Mouse (Mus musculus) neural tube, embryonic 11.5 days (tissue): ENCODE data around the gene Eif4h. TPM values are rescaled to one million over a fixed set of nuclear protein-coding genes. Genes with fewer than 3 reads are reported as not detected.

Source experiments
- ATAC-seq: fragments of 200-750 bp; cut with Nextera tagmentation; 2 replicates; pipeline ENCODE4 v1.8.0; 2017; ENCODE audit warnings: moderate number of reproducible peaks, mild to moderate bottlenecking, moderate TSS enrichment, moderate library complexity; ENCODE audit not compliant: insufficient read depth, low FRiP score, low TSS enrichment
- DNase-seq: peaks from one replicate; pipeline ENCODE4 v3.0.0-alpha.2; 2015; ENCODE audit warnings: low spot score
- H3K27ac ChIP-seq: fragments of 300-500 bp; sonication (generic); 2 replicates; pipeline ENCODE4 v1.5.1; 2014; ENCODE audit warnings: low read depth, mild to moderate bottlenecking, low read length
- H3K27me3 ChIP-seq: fragments of 300-500 bp; sonication (generic); 2 replicates; pipeline ENCODE4 v1.6.1; 2014; ENCODE audit warnings: mild to moderate bottlenecking, low read length, mixed read lengths; ENCODE audit not compliant: control insufficient read depth, insufficient read depth
- H3K36me3 ChIP-seq: fragments of 300-500 bp; sonication (generic); 2 replicates; pipeline ENCODE4 v1.6.1; 2014; ENCODE audit warnings: mild to moderate bottlenecking, low read length, moderate library complexity, mixed read lengths; ENCODE audit not compliant: control insufficient read depth, insufficient read depth
- H3K4me1 ChIP-seq: fragments of 300-500 bp; sonication (generic); 2 replicates; pipeline ENCODE4 v1.6.1; 2014; ENCODE audit warnings: low read length, mixed read lengths; ENCODE audit not compliant: control insufficient read depth, insufficient read depth
- H3K4me2 ChIP-seq: fragments of 300-500 bp; sonication (generic); 2 replicates; pipeline ENCODE4 v1.6.1; 2014; ENCODE audit warnings: low read depth, mild to moderate bottlenecking, moderate library complexity
- H3K4me3 ChIP-seq: fragments of 300-500 bp; sonication (generic); 2 replicates; pipeline ENCODE4 v1.5.1; 2014; ENCODE audit warnings: low read depth, low read length
- H3K9ac ChIP-seq: fragments of 300-500 bp; sonication (generic); 2 replicates; pipeline ENCODE4 v1.6.1; 2014; ENCODE audit warnings: mild to moderate bottlenecking, low read length
- H3K9me3 ChIP-seq: fragments of 300-500 bp; sonication (generic); 2 replicates; pipeline ENCODE4 v1.6.1; 2016; ENCODE audit warnings: low read length; ENCODE audit not compliant: control insufficient read depth
- WGBS: fragments of 180-500 bp; shearing (Covaris S2); extraction: QIAGEN DNeasy Blood & Tissue Kit; methylation state at CpG from one replicate; pipeline ENCODE4 v1.1.7; 2014; 5-methylcytosine and 5-hydroxymethylcytosine counted together
- polyA plus RNA-seq: library from polyadenylated mRNA; unstranded; fragments of >200 nt; fragmentation: Nextera tagmentation; extraction: Ambion mirVana; gene quantifications from 2 replicates; pipeline ENCODE4 v1.2.1, GENCODE M21; 2014

The Eif4h gene
- 457 and 469 TPM in 2 replicates for polyA plus RNA-seq

DNA sequence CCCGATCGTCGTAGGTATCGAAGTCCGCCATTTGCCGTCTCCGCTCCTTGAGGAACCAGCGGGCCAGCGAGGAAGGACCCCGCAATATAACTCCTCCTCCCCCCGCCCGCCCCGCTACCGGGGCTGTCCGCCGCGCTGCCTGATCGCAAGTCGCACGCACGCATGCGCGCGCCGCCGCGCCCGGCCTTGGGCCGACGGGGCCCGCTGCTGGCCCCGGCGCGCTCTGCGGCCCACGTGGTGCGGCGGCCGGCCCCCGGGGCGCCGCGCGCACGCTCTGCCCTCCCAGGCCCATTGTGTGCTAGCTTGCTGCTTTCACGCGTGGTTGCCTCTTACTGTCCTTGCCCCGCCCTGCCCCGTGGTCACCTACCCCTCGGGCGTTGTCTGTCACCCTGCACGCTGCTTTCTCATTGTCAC lies at the start of gene Eif4h:
Gene Eif4h, minus strand, starts transcription at position 222 of the 414 bp plus-strand sequence.
- DNase-seq (peak; percentile 99), ATAC-seq (peak; percentile 93)
- peak within 1 kb of the TSS; percentile 87 for H3K27ac ChIP-seq
- peak within 1 kb of the TSS; percentile 79 for H3K4me2 ChIP-seq
- peak within 1 kb of the TSS; percentile 84 for H3K4me3 ChIP-seq
- no peaks in the 10 kb centered on the region for H3K9me3 ChIP-seq
- peak within 1 kb of the TSS; percentile 91 for H3K9ac ChIP-seq
- under 1% methylated on average over 46 of the region's 52 CpGs for WGBS
- peaks cover 3% of the 10 kb centered on the region; the same call in 1 of the 2 replicates for H3K4me1 ChIP-seq
- peaks cover 4% of the 10 kb centered on the region; the same call in 1 of the 2 replicates for H3K36me3 ChIP-seq
- no peaks in the 10 kb centered on the region for H3K27me3 ChIP-seq

DNA sequence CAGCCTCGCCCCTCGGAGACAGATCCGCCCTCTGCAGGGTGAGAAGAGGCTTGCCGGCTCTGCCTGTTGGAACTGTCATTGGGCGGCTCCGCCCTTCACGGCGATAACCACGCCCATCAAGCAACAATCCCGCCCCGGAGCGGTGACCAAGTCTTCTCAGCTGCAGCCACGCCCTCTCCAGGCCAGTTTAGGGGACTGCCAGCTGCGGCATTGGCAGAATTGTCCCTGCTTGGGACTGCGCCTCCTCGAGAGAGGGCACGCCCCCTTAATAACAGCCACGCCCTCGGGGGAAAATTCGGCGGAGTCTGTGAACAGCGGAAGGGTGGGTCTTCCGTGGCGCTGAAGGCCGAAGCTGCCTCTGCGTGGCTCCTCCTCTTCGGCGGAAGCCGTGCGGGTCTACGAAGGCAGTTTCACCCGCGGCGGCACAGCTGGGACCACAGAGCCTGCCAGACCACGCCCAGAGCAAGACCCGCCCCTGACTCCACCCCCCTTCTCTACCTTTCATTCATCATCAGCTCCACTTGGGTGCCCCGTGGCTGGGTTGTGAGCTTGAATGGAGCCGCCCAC lies 49.5 kb upstream of the Eif4h start:
- Histone ChIP-seq H3K36me3 (no peaks in the 10 kb centered on the region), H3K27ac (peak overlapping the region; percentile 17), H3K4me3 (peak overlapping the region; percentile 80), H3K4me1 (0 out of 2 replicates have a peak, but pooled peaks cover 7% of the 10 kb centered on the region), H3K4me2 (peak overlapping the region; percentile 84), H3K9me3 (no peaks in the 10 kb centered on the region), H3K9ac (no peak overlapping the region), H3K27me3 (no peaks in the 10 kb centered on the region)
- WGBS = 0% methylated on average over 38 of the region's 38 CpGs
- DNase-seq (peak; percentile 100), ATAC-seq (peak; percentile 97)

DNA sequence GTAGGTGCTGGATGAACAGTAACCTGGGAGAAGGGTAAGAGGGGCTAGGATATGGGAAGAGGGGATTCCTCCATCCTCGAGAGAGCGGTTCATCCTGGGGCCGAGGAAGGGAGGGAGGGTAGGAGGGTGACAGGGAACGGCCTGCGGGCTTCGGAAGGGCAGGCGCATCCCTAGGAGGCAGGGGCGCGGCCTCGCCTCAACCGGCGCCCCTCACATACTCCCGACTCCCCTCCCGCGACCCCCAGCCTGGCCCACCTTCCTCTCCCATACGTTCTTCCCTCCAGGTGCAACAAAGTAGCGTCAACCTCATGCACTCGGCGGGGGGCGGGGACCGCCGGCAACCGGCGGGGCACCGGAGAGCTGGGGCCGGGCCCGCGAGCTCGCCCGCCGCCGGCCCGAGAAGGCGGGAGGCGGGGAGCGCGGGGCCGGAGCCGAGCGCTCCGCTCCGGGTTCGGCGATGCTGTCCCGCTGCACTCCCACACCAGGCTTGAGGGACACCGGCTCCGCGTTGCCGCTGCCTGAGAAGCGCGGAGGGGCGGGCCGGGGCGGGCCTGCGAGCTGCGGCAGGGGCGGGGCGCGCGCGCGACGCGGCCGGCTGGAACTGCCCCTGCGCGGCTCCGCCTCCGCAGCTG lies 48.9 kb upstream of the Eif4h start, which contains the start of gene Limk1:
Gene Limk1, minus strand, starts transcription at position 513 of the 632 bp plus-strand sequence.
- ATAC-seq = peak; percentile 29; the same call in 1 of the 2 replicates
- Histone ChIP-seq H3K4me3 (peak within 1 kb of the TSS; percentile 80), H3K36me3 (no peaks in the 10 kb centered on the region), H3K4me1 (0 out of 2 replicates have a peak, but pooled peaks cover 7% of the 10 kb centered on the region), H3K27ac (peak within 1 kb of the TSS; percentile 73), H3K27me3 (no peaks in the 10 kb centered on the region), H3K9ac (peak within 1 kb of the TSS; percentile 80), H3K9me3 (no peaks in the 10 kb centered on the region), H3K4me2 (peak within 1 kb of the TSS; percentile 84)
- peak; percentile 59 for DNase-seq
- under 1% methylated on average over 44 of the region's 69 CpGs for WGBS

DNA sequence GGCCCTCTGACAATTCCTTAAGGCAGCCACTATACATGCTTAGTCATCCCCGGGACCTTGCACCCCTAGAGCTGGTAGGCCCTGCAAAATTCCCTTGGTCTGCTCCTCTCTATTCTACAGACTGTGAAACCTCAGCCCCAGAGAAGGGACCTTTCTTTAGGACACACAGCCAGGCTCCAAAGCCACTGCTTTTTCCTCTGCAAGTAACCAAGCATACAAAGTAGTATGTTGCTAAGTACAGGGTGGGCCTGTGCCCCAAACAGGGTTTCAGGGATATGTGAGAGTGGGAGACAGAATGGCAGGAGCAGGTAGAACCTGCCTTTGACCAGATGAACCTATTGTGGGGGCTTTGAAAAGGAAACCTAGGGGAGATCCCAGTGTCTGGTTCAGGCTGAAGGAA lies 47.9 kb upstream of the Eif4h start:
- Histone ChIP-seq H3K4me3 (peak overlapping the region; percentile 80), H3K27me3 (no peaks in the 10 kb centered on the region), H3K4me2 (peak overlapping the region; percentile 84), H3K27ac (no peak overlapping the region), H3K4me1 (0 out of 2 replicates have a peak, but pooled peaks cover 7% of the 10 kb centered on the region), H3K9ac (peak overlapping the region; percentile 80), H3K36me3 (no peaks in the 10 kb centered on the region), H3K9me3 (no peaks in the 10 kb centered on the region)
- DNase-seq (no peak), ATAC-seq (no peak)
- WGBS = 81% methylated on average over 1 of the region's 1 CpGs

DNA sequence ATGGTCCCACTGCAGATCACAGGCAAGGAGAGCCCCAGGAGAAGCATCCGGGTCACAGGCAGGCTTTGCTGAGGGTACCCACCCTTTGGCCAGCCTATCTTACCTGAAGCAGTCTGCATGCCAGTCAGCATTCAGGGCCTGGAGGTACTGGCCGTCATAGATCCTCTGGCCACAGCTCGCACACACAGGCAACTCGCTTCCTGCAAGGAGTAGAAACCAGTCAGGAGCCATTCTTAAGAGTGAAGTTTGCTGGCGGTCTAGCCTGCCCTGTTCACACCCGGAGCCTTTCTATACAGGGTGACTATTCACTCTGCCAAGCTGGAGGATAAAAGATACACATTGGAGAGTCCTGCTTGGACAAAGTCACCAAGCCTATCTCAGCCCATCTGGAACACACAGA lies 47.3 kb upstream of the Eif4h start:
- no peak overlapping the region for H3K9ac ChIP-seq
- no peaks in the 10 kb centered on the region for H3K36me3 ChIP-seq
- H3K9me3 ChIP-seq = no peaks in the 10 kb centered on the region
- no peak overlapping the region for H3K27ac ChIP-seq
- 89% methylated on average over 6 of the region's 6 CpGs for WGBS
- H3K27me3 ChIP-seq = no peaks in the 10 kb centered on the region
- 0 out of 2 replicates have a peak, but pooled peaks cover 7% of the 10 kb centered on the region for H3K4me1 ChIP-seq
- DNase-seq (no peak), ATAC-seq (no peak)
- no peak overlapping the region for H3K4me3 ChIP-seq
- no peak overlapping the region for H3K4me2 ChIP-seq

DNA sequence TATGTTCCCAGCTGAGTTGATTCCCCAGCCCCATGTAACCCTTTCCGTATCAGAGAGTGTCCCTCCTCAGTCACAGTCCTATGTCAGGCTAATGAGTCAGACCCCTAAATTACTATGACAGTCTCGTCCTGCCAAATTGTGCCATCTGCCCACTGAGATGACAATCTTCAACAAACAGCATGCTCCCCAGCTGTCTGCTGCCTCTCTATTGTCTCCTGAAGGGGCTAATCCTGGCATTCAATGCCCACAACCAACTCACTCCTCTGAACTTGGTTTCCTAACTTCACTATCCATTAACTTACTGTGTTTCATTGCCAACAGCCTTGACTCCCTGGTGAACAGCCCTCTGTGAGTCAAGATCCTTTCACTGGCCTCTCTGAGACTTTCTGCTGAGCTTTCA lies 45.1 kb upstream of the Eif4h start:
- Histone ChIP-seq H3K4me3 (no peak overlapping the region), H3K4me1 (0 out of 2 replicates have a peak, but pooled peaks cover 7% of the 10 kb centered on the region), H3K36me3 (no peaks in the 10 kb centered on the region), H3K27ac (no peak overlapping the region), H3K4me2 (no peak overlapping the region), H3K9ac (no peak overlapping the region), H3K9me3 (no peaks in the 10 kb centered on the region), H3K27me3 (no peaks in the 10 kb centered on the region)
- WGBS = 76% methylated on average over 2 of the region's 2 CpGs
- no peak for DNase-seq
- no peak for ATAC-seq

DNA sequence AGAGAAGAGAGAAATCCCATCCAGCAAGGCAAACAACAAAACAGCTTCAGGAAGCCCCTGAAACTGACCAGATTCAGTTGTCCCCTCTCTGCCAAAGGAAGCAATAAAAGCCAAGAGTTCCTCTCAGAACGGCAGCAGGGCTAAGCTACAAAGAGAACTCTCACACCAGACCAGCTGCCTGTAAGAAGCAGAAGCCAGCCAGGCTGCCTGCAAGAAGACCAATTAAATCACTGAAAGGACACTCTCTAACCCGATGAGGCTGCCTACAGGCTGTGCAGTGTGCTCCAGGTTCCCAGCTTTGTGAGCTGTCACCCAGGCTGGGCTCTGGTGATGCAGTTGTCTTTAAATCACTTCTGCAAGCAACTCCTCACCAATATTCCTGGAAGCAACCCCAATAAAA lies 44.5 kb upstream of the Eif4h start:
- ATAC-seq = no peak
- DNase-seq = no peak
- WGBS = 41% methylated on average over 2 of the region's 2 CpGs

DNA sequence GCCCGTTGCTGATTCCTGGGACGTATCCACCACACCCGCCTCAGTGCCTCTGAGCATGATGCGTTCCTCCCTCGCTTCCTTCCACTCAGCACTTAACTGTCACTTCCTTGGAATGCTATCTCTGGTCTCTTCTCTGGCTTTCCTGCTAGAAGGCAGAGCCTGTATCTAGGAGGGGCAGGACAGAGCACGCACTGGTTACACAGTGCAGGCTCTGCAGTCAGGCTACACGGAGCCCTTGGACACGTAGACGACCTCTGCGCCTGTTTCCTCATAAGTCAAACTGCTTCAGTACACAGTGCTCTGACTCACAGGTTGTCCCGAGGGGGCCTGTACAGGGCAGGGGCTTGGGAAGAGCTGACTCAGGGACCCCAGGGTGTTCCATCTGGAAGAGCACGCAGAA lies 40.9 kb upstream of the Eif4h start:
- DNase-seq = no peak
- Histone ChIP-seq H3K27me3 (no peaks in the 10 kb centered on the region), H3K4me2 (no peak overlapping the region), H3K36me3 (no peaks in the 10 kb centered on the region; the same call in 1 of the 2 replicates), H3K27ac (no peak overlapping the region), H3K4me1 (peaks cover 16% of the 10 kb centered on the region), H3K9me3 (no peaks in the 10 kb centered on the region), H3K4me3 (no peak overlapping the region), H3K9ac (no peak overlapping the region)
- WGBS = 86% methylated on average over 12 of the region's 12 CpGs
- no peak for ATAC-seq

More for the DNA sequence above, 44.5 kb upstream of the Eif4h start:
- no peaks in the 10 kb centered on the region; the same call in 1 of the 2 replicates for H3K36me3 ChIP-seq
- no peak overlapping the region for H3K4me3 ChIP-seq
- H3K4me1 ChIP-seq = peaks cover 9% of the 10 kb centered on the region; the same call in 1 of the 2 replicates
- H3K4me2 ChIP-seq = no peak overlapping the region
- no peak overlapping the region for H3K9ac ChIP-seq
- no peaks in the 10 kb centered on the region for H3K27me3 ChIP-seq
- no peaks in the 10 kb centered on the region for H3K9me3 ChIP-seq
- no peak overlapping the region for H3K27ac ChIP-seq
